Mouse (Mus musculus) embryonic facial prominence, embryonic 14.5 days (tissue): ENCODE data around the gene Heatr5a. TPM values are rescaled to one million over a fixed set of nuclear protein-coding genes. Genes with fewer than 3 reads are reported as not detected.

Experiments used
- ATAC-seq: fragments of 200-750 bp; cut with Nextera tagmentation; 2 replicates; pipeline ENCODE4 v1.8.0; 2017; ENCODE audit warnings: low read depth, moderate number of reproducible peaks, moderate TSS enrichment
- DNase-seq: peaks from one replicate; pipeline ENCODE4 v3.0.0-alpha.2; 2015; ENCODE audit warnings: low spot score
- H3K27ac ChIP-seq: fragments of 300-500 bp; sonication (generic); replicated peaks from 2 replicates; pipeline ENCODE4 v1.5.1; 2014; ENCODE audit warnings: low read depth, mild to moderate bottlenecking, low read length, moderate library complexity
- H3K27me3 ChIP-seq: fragments of 300-500 bp; sonication (generic); replicated peaks from 2 replicates; pipeline ENCODE4 v1.6.1; 2014; ENCODE audit warnings: low read length; ENCODE audit not compliant: control insufficient read depth, insufficient read depth
- H3K36me3 ChIP-seq: fragments of 300-500 bp; sonication (generic); 2 replicates; pipeline ENCODE4 v1.6.1; 2014; ENCODE audit warnings: low read length, mixed read lengths; ENCODE audit not compliant: control insufficient read depth, insufficient read depth
- H3K4me1 ChIP-seq: fragments of 300-500 bp; sonication (generic); 2 replicates; pipeline ENCODE4 v1.6.1; 2014; ENCODE audit warnings: antibody characterized with exemption, low read length; ENCODE audit not compliant: control insufficient read depth, insufficient read depth
- H3K4me2 ChIP-seq: fragments of 300-500 bp; sonication (generic); 2 replicates; pipeline ENCODE4 v1.6.1; 2014; ENCODE audit warnings: low read depth, mild to moderate bottlenecking, low read length, moderate library complexity, mixed read lengths
- H3K4me3 ChIP-seq: fragments of 300-500 bp; sonication (generic); 2 replicates; pipeline ENCODE4 v1.5.1; 2014; ENCODE audit warnings: low read depth, mild to moderate bottlenecking, low read length
- H3K9ac ChIP-seq: fragments of 300-500 bp; sonication (generic); 2 replicates; pipeline ENCODE4 v1.6.1; 2014; ENCODE audit warnings: low read depth, mild to moderate bottlenecking, low read length, moderate library complexity, mixed read lengths
- H3K9me3 ChIP-seq: fragments of 300-500 bp; sonication (generic); 2 replicates; pipeline ENCODE4 v1.6.1; 2016; ENCODE audit warnings: low read length; ENCODE audit not compliant: control insufficient read depth
- WGBS: fragments of 180-500 bp; shearing (Covaris S2); extraction: QIAGEN DNeasy Blood & Tissue Kit; methylation state at CpG from one replicate; pipeline ENCODE4 v1.1.7; 2014; 5-methylcytosine and 5-hydroxymethylcytosine counted together
- polyA plus RNA-seq: library from polyadenylated mRNA; unstranded; fragments of >200 nt; fragmentation: Nextera tagmentation; extraction: Ambion mirVana; gene quantifications from 2 replicates; pipeline ENCODE4 v1.2.1, GENCODE M21; 2014

The Heatr5a gene
- polyA plus RNA-seq, 1 experiment from 2014 or later = 16.0 TPM

- Histone ChIP-seq H3K4me1 (no peaks in the 10 kb centered on the region), H3K9ac (no peak overlapping the region), H3K27ac (no peak overlapping the region), H3K36me3 (peaks cover 73% of the 10 kb centered on the region), H3K4me2 (no peak overlapping the region), H3K4me3 (no peak overlapping the region), H3K27me3 (no peaks in the 10 kb centered on the region), H3K9me3 (no peaks in the 10 kb centered on the region)
- 98% methylated on average over 2 of the region's 2 CpGs for WGBS
- DNase-seq = no peak
- no peak for ATAC-seq
Measured at GRCm38 (mm10) chr12:51884801-51885200, 86.3 kb downstream of the Heatr5a start.

GRCm38 (mm10) chr12:51883297-51883805 lies 87.8 kb downstream of the Heatr5a start:
- Histone ChIP-seq H3K9me3 (no peaks in the 10 kb centered on the region), H3K4me1 (no peaks in the 10 kb centered on the region), H3K27ac (no peak overlapping the region), H3K4me2 (no peak overlapping the region), H3K4me3 (no peak overlapping the region), H3K36me3 (peaks cover 72% of the 10 kb centered on the region), H3K27me3 (no peaks in the 10 kb centered on the region), H3K9ac (no peak overlapping the region)
- WGBS = 93% methylated on average over 9 of the region's 9 CpGs
- ATAC-seq (no peak), DNase-seq (no peak)

- DNase-seq = peak; percentile 55
- WGBS = 86% methylated on average over 6 of the region's 6 CpGs
- Histone ChIP-seq H3K36me3 (peaks cover 72% of the 10 kb centered on the region), H3K27me3 (no peaks in the 10 kb centered on the region), H3K9ac (no peak overlapping the region), H3K4me3 (no peak overlapping the region), H3K4me1 (no peaks in the 10 kb centered on the region), H3K27ac (no peak overlapping the region), H3K9me3 (no peaks in the 10 kb centered on the region), H3K4me2 (no peak overlapping the region)
- ATAC-seq = no peak
Measured at GRCm38 (mm10) chr12:51882606-51883296, 88.4 kb downstream of the Heatr5a start.

- H3K36me3 ChIP-seq = peaks cover 73% of the 10 kb centered on the region
- H3K27me3 ChIP-seq = no peaks in the 10 kb centered on the region
- no peak overlapping the region for H3K4me2 ChIP-seq
Measured at GRCm38 (mm10) chr12:51881775-51882174, 89.3 kb downstream of the Heatr5a start.

GRCm38 (mm10) chr12:51871446-51872144 lies 99.5 kb downstream of the Heatr5a start:
- 73% methylated on average over 11 of the region's 11 CpGs for WGBS
- Histone ChIP-seq H3K27ac (no peak overlapping the region), H3K4me1 (no peaks in the 10 kb centered on the region), H3K4me3 (no peak overlapping the region), H3K4me2 (no peak overlapping the region), H3K27me3 (no peaks in the 10 kb centered on the region), H3K9me3 (no peaks in the 10 kb centered on the region), H3K9ac (no peak overlapping the region), H3K36me3 (peaks cover 7% of the 10 kb centered on the region; the same call in 1 of the 2 replicates)
- ATAC-seq (no peak), DNase-seq (no peak)

More at GRCm38 (mm10) chr12:51881775-51882174, 89.3 kb downstream of the Heatr5a start:
- 93% methylated on average over 2 of the region's 2 CpGs for WGBS
- no peak overlapping the region for H3K4me3 ChIP-seq
- H3K9me3 ChIP-seq = no peaks in the 10 kb centered on the region
- DNase-seq = no peak
- no peak for ATAC-seq
- H3K27ac ChIP-seq = no peak overlapping the region
- no peaks in the 10 kb centered on the region for H3K4me1 ChIP-seq
- H3K9ac ChIP-seq = no peak overlapping the region

- Histone ChIP-seq H3K4me2 (no peak overlapping the region), H3K4me3 (no peak overlapping the region), H3K27me3 (no peaks in the 10 kb centered on the region), H3K9ac (no peak overlapping the region), H3K4me1 (peaks cover 10% of the 10 kb centered on the region), H3K36me3 (0 out of 2 replicates have a peak, but pooled peaks cover under 1% of the 10 kb centered on the region), H3K27ac (no peak overlapping the region), H3K9me3 (no peaks in the 10 kb centered on the region)
- WGBS = 79% methylated on average over 3 of the region's 3 CpGs
- ATAC-seq = no peak
- no peak for DNase-seq
Measured at GRCm38 (mm10) chr12:51869511-51869910, 101.6 kb downstream of the Heatr5a start.

GRCm38 (mm10) chr12:51867076-51867475 lies 104.0 kb downstream of the Heatr5a start:
- Histone ChIP-seq H3K36me3 (no peaks in the 10 kb centered on the region), H3K4me1 (peaks cover 10% of the 10 kb centered on the region), H3K27me3 (no peaks in the 10 kb centered on the region), H3K4me3 (no peak overlapping the region), H3K4me2 (no peak overlapping the region), H3K27ac (no peak overlapping the region), H3K9ac (no peak overlapping the region), H3K9me3 (no peaks in the 10 kb centered on the region)
- ATAC-seq = no peak
- no peak for DNase-seq
- 78% methylated on average over 8 of the region's 8 CpGs for WGBS

GRCm38 (mm10) chr12:51866226-51866910 lies 104.8 kb downstream of the Heatr5a start:
- peak; percentile 63 for ATAC-seq
- DNase-seq = peak; percentile 48
- no peak overlapping the region for H3K9ac ChIP-seq

More at GRCm38 (mm10) chr12:51866226-51866910, 104.8 kb downstream of the Heatr5a start:
- H3K27ac ChIP-seq = peak overlapping the region; percentile 55
- no peaks in the 10 kb centered on the region for H3K9me3 ChIP-seq
- no peaks in the 10 kb centered on the region for H3K27me3 ChIP-seq
- H3K36me3 ChIP-seq = no peaks in the 10 kb centered on the region
- WGBS = 58% methylated on average over 13 of the region's 13 CpGs
- no peak overlapping the region for H3K4me2 ChIP-seq
- peaks cover 10% of the 10 kb centered on the region for H3K4me1 ChIP-seq
- H3K4me3 ChIP-seq = no peak overlapping the region
